Mouse (Mus musculus): Measurements from ENCODE around the gene Rapgef1.

DNA sequence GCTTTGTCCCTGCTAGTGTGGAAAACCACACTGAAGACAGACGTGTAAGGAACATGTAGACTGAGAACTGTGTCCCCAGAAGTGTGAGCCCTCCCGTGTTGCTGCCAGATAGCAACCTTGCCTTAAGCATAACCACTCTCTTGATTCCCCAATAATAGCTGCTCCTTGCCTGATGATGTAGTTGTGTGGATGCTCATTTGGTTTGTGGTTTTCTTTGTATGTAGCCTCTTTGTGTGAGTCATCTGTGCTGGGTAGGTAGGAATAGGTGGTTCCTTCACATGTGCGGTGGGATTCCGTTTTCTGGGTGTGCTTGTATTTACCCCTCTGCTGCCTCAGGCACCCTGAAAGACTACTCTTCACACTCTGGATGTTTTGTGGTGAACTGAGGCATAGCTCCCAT, 49.4 kb downstream of the Rapgef1 start:
- TF ChIP-seq POLR2A (IDR thresholded peaks at IDR 0.05; ENCODE audit: control insufficient read depth, low read depth, low read length) (no peak), CTCF (IDR thresholded peaks at IDR 0.05; ENCODE audit: control insufficient read depth, insufficient read depth, insufficient replicate concordance, low read depth, low read length) (no peak)
